Mouse (Mus musculus) spleen, embryonic (tissue): ENCODE measurements around the gene Ccdc88c.

Experiments used
- CTCF ChIA-PET: fragments of 350-600 bp; sonication (Branson Sonifier 250); formaldehyde crosslinking; loops from one replicate; lab custom pipeline; 2022; lab: Charles Lee

Gene Ccdc88c

DNA sequence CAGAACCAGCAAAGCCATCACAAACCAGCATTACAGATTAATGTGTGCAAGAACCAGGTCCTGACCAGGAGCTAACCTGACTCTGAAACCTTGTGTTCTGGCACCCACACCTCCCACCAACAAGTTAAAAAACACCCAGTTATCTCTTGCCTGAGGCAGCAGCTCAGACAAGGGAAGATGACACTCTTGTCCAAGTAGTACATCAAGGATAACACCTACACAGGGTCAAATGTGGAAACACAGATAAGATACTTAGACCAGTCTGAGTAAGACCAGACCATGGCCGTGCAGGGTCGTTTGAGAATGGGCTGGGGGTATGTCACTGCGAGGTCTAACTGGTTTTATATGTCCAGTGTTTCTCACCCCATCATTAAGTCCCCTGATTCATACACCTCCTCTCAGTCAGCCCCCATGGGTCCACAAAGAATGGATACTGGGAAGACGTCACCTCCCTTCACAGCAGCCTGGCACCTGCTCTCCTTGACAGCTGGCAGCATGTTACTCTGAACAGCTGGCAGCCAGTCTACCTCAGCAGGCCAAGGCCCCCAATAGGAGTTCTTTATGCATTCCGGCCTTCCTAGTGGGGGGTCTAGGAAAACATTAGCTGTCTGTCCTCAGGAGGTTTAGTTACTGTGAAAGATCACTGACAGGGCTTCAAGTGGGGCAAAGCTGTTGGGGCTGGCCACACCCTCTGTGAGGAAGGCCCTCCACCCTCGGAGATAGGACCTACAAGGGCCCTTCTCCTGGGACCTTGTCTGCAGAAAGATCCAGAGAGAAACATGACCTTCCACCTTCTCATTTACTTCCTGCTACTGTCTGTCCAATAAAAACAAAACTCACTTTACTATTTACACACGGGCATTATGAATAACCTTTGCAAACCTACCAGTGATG lies 29.5 kb downstream of the Ccdc88c start:
- CTCF ChIA-PET = no interaction called here

DNA sequence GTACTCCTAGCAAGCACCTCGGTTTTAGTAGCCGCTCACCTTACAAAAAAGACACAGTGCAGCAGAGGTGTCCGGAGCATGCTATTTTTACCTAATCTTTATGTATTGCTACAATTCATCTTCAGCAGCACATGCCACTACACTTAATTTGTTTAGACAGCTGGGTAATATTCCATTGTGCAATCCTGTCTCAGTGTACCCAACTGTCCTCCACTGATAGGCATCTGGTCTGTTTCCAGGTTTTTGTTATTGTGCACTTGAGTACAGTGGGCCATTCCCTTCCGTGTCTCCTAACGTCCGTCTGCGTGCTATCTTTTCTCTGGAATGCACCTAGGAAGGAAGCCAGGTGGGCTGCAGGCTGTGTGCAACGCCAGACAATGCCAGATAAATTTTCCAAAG lies 30.3 kb downstream of the Ccdc88c start:
- CTCF ChIA-PET = no interaction called here

DNA sequence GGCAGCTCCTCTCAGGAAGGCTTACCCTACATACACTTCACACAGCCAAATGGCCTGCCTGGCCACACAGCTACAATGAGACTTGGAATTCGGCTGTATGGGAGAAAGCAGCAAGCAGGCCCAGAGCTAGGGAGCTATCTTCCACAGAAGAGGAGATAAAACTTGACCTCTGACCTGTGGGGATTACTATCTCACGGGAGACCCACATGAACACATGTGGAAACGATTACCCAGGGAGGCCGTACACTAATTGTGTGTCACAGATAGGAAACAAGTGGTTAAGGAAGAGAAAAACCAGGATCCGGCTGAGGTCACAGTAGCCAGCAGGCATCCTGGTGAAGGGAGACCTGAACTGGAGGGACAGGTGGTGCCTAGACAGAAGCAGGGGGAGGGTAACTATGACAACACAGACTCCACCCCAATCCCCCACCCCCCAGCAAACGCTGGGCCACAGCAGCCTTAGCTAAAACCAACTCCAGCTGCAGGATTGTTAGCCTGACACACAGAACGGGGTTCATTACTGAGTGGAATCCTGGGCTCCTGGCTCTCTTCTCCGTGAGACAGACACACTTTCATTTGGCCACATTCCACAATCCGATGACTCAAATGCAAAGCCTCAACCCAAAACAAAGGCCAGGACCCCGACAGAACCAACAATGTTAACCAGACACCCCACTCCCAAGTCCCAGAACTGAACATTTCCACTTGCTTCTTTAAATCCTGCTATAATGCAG lies 30.9 kb downstream of the Ccdc88c start:
- CTCF ChIA-PET = no interaction called here

DNA sequence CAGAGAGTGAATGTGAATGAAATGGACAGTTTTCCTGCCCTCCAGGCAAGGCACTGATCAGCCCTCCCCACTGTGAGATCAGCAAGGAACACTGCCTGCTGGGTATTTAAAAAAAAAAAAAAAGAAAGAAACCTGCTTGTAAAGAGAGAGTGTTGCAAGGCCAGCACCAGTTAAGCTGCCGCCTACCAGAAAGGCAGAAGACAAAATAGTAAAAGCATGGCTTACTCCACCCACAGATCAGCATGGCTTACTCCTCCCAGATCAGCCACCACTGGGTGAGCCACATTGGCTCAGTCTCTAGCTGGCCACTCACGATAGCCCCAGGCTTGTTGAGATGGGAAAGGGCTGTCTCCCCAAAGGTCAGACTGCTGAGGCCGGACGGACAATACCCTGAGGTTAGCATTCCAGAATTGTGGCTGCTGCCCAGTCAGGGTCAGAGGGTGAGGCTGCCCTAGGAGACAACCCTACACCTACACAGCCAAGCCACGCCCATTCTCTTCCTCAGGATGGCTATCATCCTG lies 32.4 kb downstream of the Ccdc88c start:
- CTCF ChIA-PET = interaction anchor here (0.6 to 0.7 kb wide), 2 partner anchors 14 to 44 kb away, joined by 3 to 4 read pairs; no protein-coding TSS in a partner anchor

DNA sequence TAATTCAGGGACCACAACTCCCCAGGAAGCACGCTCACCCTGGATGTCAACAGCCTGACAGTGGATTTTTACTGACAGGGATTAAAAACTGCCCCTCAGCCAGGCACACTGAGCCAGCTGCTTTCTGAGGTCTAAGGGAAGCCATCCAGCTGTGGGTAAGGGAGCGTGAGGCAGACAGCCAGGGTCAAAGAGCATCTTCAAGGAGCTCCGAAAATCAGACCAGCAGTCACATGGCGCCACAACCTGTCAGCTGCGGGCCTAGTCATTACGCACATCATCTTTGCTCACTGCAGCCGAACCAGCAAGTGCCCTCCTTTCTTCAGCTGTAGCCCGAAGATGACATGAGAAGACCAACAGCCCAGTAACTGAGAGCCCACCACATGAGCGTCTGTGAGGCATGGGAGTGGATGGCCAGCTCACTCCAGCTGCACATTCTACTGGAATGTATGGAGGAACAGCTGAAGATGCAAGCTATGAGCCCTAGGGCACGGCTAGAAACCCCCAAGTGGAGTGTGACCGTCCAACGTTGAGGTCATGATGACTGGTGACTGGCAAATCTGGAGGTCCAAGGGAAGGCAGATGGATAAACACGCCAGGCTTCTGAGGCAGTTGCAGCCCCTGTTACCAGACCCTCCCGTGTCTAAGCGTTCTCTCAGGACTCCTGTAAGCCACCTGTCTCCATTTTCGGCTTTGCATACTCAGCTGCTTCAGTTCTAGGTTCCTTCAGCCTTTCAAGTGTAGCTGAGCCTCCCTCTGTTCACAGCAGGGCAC lies 33.1 kb downstream of the Ccdc88c start:
- CTCF ChIA-PET = no interaction called here

DNA sequence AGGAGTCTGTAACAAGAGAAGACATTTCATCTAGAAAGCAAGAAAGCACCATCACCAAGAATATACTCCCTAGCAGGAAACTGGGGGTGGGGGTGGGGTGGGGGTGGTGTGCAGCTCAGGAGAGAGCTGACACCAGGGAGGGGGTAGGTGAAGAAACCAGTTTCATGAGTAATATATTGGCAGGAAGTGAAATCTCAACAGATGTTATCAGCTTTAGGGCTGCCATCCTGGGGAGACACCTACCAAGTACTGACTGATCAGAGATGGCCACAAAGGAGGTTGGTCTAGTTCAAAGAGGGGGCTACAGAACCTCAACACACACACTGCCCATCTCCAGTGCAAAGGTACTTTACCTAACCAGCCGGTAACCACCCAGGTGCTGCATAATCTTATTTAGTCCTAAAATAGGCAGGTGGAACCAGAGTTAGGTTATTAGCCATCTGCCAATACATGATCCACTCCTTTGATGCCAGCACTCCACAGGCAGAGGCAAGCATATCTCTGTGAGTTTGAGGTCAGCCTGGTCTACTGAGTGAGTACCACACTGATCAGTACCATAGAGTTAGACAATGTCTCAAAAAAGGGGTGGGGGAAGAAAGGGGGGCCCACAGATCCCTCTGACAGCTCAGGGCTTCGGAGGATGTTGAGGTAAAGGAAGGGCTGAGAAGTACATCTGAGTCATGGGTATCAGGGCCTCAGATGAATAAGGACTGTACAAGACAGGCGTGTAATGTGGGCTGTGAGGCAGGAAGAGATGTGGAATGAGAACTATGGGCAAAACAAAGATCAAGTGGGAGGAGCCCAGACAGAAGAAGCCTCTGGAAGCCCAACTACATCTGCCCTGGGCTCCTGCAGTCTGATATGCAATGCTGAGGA lies 34.5 kb downstream of the Ccdc88c start:
- CTCF ChIA-PET = no interaction called here

DNA sequence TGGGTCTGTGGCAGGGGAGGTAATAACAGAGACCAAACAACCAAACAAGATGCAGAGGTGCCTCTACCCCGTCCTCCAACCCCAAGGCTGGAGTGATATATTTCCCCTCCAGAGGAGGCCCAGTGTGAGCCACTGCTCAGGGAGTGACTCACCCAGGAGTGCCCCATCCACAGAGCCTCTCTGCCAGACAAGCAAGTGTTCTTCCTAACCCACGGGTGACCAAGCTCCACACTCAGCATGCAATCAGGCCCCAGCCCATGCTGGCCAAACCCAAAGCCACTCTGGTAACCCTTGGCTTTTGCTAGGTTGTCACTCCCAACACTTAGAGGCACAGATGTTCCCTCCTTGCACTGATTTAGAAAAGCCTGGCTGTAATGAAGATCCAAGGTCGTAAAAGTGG lies 35.7 kb downstream of the Ccdc88c start:
- CTCF ChIA-PET = interaction anchor here (0.7 kb wide), 2 partner anchors 56 to 1975 kb away, joined by 4 to 5 read pairs; no protein-coding TSS in a partner anchor

DNA sequence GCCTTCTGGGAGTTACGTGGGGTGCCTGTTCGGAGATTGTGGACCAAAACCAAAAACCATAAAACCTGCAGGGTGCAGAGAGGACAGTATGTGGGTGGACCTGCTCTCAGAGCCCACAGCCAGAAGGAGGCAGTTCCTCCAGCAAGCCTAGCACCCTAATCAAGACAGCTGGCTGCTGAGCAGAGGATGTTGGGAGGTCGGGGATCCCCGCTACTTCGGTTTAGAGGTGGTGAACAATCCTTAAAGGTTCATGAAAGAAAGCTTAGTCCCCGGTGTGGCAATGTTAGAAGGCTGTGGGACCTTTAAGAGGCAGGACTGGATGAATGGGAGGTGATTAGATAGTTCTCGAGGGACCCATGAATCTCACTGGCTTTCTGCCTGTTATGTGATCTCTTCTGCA lies 36.4 kb downstream of the Ccdc88c start:
- CTCF ChIA-PET = no interaction called here

DNA sequence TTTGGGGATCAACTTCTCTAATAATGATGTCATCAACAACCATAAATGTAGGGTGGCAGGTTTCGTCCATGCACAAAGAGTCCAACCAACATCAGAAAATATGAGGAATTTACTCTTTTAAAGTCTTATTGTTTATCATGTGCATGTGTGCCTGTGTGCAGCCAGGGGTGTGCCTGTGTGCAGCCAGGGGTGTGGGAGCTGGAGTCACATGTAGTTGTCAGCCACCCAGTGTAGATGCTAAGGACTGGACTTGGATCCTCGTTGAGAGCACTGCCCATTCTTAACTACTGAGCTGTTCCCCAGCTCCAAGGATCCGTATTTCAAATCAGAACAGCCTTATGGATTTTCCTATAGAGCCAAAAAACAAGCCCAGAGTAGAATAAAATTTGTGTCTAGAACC lies 37.7 kb downstream of the Ccdc88c start:
- CTCF ChIA-PET = interaction anchor here (0.6 to 1.6 kb wide), 2 partner anchors 32 to 1307 kb away, joined by 4 to 5 read pairs; no protein-coding TSS in a partner anchor

DNA sequence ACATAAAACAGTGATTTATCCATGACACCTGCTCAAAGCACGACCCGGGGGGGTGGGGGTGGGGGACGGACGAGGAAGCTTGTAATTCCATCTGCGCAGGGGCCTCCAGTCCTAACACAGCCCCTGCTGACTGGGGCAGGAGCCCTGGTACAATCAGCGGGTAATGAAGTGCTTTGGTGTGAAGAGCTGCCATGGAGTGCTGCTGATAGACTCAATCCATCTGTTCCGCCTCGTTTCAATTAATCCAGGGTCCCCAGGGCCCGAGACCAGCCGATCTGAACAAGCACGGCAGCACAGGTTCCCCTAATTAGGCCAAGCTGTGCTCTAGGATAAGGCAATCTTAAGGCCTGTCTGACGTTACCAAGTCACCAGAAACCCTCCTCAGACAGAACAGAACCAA lies 38.6 kb downstream of the Ccdc88c start:
- CTCF ChIA-PET = interaction anchor here (0.5 to 1.6 kb wide), 3 partner anchors 27 to 1880 kb away, joined by 3 to 6 read pairs (median 4); no protein-coding TSS in a partner anchor

DNA sequence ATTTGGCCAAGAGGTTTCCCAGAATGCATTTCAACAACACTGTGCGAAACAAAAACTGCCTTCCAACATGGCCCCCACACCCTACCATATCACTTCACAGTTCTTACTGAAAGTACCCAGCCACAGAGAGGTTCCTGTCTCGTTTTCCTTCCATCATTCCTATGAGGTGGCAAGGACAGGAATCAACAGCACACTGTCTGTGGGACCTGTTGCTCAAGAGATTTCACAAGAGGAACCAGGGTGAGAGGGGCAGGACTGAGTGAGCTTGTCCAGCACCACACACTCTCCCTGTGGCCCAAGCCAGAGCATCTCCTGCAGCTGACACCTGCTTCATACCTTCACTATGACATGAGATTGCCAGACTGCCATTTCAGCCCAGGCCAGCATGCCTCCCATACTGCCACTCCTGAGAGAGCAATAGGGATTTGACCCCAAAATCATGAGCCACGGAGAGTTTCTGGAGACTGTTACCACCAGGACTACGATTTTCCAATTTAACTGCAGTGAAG lies 39.0 kb downstream of the Ccdc88c start:
- CTCF ChIA-PET = interaction anchor here (0.5 kb wide), 2 partner anchors 24 to 1880 kb away, joined by 3 to 6 read pairs; no protein-coding TSS in a partner anchor

DNA sequence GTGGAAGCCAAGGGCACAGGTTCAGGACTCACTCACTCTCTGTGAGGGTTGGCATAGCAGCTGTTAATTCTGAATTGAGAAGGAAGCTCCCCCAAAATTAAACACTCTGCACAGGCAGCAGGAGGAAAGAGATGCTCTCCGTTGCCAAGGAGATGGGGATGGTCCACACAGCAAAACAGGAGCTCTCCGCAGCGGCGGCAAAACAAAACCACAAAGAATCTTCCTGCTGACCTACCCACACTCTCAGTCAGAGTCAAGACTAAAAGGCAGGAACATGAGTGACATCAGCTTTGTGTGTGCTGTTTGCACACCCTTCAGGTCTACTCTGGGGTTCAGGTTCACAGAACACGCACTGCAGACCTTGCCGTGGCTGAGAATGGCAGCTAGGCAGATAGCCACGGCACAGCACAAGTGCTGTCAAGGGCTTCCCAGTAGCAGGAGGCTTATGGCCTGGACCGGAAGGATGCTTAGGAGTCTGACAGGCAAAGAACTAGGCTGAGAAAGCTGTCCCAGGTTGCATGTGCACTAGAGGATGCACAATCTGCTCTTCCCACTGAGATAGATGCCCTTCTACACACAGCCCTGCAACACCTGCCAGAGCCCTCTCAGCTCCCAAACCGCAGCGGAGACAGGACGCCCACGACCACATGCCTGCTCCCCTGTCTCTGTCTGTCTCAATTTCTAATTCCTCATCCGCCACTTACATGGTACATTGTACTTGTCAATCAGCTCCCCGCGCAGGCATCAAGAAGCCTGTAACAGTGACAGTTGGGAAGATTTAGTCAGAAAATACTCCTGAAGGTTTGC lies 40.3 kb downstream of the Ccdc88c start:
- CTCF ChIA-PET = no interaction called here

DNA sequence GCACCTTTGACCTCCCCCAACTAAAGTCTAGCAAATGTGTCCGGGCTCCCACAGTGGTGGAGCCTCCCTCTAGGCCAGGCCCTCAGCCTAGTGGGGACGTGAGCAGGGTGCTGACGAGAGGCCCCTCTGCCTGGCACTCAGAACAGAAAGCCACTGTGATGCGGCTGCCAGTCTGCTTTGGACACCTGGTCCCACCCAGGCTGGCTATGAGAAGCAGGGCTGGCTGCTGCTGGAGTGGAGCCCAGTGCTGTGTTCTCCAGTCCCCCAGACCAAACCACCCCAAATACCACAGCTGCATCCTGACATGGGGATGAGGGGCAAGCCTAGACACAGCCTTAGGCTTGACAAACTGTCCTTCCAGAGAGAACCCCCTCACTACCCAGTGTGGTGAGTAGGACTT lies 42.4 kb downstream of the Ccdc88c start:
- CTCF ChIA-PET = no interaction called here

DNA sequence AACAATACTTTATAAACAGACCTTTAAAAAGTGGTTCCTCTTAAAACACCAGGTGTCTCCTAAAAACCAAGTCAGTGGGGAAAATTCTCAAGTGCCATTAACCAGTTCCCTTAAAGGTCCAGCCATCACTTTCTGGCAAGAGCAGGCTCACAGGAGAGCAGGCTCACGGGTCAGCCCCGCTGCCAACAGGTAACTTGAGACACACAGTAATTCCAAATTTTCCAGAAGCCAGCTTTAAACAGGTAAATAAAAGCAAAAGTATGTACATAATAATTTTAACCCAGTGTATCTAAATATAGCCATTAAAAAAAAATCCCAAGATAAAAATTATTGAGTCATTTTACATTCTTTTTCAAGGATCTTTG lies 43.1 kb downstream of the Ccdc88c start:
- CTCF ChIA-PET = no interaction called here

DNA sequence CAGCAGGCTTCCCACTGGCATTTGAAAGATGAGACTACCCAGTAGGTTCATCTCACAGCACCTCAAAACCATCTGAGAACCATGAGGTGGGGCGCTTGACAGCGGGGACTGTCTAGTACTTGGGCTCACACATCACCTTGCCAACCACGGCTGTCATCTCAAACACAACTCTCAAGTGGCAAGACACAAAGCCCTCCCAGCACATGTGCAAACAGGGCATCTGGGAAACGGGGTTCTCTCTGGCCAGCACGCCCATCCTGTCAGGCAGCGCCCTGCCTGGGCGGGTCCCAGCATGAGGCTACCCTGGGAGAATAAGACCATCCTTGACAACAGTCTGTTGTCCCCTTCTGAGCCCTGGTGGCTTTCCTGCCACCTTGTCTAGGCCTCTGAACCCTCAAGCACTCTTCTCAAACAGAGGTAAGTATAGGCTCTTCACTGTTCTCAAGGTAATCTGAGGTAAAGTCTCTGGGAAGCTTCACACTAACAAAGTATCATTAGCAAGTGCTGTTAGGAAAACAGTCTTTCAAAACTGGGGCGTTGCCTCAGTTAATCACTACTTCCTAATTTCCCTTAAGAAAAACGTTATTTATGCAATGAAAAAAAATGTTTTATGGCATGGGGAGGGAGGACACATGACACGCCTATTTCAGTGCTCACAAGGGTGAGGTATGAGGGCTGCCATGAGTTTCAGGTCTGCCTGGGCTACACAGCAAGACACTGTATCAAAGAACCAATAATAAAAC lies 43.6 kb downstream of the Ccdc88c start:
- CTCF ChIA-PET = no interaction called here

DNA sequence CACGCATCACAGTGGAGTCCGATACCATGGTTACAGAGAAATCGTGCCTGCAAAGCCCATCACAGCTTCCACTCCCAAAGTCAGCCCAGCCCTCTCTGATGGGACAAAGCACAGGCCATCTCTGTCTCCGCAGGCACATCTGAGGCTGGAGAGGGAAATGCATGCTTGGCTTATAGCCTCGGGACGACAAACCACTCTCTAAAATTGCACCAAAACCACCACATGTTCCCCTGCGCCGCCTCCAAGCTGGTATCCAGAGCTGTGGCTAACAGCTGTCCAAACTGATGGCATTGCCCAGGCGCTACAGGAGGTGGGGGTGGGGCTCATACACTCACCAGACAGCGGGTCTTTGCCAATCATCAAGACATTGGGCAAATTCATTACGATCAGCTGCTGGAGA lies 45.3 kb downstream of the Ccdc88c start:
- CTCF ChIA-PET = no interaction called here

DNA sequence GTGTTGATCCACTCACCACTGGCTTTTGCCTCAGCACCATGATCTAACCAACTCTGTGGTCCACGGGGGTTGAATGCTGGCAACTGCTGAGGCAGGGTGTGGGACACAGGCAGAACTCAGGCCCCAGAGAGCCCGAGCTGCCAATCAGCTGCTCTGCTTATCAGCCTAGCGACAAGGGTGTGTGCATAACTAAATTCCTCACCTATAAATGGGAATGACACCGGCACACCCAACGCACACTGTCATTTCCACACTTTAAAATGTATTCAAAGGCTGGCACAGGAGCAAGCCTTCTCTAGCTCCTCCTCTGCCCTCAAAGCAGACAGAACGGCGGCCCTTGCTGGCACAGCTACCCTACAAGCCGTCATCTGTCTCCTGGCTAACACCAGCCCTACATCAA lies 46.6 kb downstream of the Ccdc88c start:
- CTCF ChIA-PET = no interaction called here

DNA sequence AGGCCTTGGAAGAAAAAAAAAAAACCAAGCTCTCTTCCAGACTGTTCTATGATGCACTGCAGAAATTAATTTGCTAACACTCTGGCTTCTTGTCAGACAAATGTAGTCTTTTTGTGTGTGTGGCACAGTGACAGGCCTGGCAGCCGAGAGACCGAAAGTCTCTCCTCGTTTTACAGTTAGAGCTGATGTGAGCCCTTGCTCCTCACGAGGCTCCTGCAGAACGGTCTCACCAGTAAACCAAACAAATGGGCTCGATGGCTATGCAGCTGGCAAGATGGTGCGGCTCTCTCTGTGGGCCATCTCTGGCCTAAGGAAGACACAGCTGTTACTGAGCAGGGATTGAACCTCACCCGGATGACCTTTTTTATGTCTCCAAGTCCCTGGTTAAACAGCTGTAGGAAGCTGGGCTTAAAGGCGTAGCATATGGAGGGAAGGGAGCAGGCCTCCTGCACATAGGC lies 48.3 kb downstream of the Ccdc88c start:
- CTCF ChIA-PET = no interaction called here

DNA sequence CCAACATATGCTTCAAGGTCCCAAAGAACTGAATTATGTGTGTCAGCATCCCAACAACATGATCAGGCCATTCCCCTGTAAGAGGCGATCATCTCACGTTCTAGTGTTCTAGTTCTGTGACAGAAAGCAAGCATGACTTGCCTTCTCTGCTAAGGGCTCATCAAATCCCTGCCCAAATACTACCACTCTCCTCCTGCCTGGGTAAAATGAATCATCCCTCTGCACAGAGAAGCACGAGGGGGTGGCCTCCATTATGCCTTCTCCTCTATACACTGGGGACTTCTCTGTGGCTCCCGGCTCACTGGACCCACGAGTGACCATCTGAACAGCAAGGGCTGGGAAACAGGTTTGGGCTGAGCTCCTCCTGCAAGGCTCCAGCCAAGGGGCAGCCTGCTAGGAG lies 49.2 kb downstream of the Ccdc88c start:
- CTCF ChIA-PET = no interaction called here
